Mouse (Mus musculus): Measurements from ENCODE around the gene G2e3.

GRCm38 (mm10) chr12:51362898-51363297 lies 15.0 kb downstream of the G2e3 start:
- TF ChIP-seq CTCF (IDR thresholded peaks at IDR 0.05): no peak
- no peak for TF ChIP-seq EP300 (IDR thresholded peaks at IDR 0.05)
